Mouse (Mus musculus) cerebral cortex, adult 2 months (tissue): Measurements from ENCODE around the gene Rcan1.

Experiments used
- whole genome bisulfite sequencing: fragments of 180-500 bp; shearing (Covaris S2); methylation state at CpG from one replicate; pipeline ENCODE4 v1.1.7; 2018; 5-methylcytosine and 5-hydroxymethylcytosine counted together

The Rcan1 gene

DNA sequence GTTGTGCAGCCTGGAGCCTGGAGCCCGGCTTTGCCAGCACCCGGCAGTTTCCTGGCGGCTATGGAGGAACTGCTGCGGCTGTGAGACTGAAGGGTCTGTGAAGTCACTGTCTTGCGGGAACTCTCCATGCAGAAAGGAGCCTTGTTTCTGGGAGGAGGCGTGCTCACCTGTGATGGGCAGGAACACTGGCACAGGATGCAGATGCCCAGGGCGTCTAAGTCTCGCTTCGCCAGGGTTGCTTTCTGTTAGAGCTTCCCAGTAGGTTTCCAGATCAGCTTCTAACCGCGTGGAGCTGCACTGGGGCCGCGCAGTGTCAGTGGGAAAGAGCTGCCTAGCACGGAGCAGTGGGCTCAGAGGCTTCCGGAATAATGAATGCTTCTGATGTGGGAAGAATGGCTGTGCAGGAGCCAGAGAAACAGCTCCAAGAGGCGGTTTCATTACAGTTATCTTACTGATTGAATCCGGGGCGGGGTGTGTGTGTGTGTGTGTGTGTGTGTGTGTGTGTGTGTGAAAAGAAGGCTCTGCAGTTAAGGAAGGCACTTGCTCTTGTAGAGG is 35.2 kb downstream of the Rcan1 start:
- 43% methylated on average over 18 of the region's 18 CpGs for WGBS

DNA sequence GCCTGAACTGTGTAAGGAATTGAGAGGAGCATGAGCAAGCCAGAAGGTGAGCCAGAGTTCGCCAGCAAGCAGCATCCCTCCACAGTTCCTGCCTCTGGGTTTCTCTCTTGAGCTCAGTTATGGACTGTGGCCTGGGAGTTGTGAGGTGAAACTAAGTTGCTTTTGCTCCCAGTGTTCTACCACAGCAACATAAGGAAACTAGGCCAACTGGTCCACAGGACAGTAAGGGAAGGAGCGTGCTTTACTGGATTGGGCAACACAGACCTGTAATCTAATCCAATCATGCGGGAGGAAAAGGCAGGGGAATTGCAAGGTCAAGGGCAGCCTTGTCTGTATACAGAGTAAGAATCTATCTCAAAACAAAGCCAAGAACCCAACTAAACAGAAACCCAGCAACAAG is 37.5 kb downstream of the Rcan1 start:
- 98% methylated on average over 3 of the region's 3 CpGs for WGBS

DNA sequence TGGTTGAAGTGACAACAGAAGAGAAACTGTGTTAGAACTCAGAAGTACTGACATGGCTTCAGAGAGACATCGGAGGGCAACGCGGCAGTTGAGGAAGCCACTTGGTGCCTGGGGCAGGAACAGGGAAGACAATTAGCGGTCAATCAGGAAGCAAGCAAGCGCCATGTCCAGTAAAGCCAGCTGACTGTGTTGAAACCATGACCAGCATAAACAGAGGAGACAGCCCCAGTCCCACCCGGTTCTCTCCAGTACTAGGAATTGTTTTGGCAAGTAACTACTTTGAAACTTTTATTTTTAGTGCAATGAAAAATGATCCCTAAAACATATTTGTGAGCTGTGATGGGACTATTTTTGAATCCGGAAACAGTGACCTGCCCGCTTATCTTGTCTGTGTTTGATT is 39.9 kb downstream of the Rcan1 start:
- WGBS = 85% methylated on average over 8 of the region's 8 CpGs

DNA sequence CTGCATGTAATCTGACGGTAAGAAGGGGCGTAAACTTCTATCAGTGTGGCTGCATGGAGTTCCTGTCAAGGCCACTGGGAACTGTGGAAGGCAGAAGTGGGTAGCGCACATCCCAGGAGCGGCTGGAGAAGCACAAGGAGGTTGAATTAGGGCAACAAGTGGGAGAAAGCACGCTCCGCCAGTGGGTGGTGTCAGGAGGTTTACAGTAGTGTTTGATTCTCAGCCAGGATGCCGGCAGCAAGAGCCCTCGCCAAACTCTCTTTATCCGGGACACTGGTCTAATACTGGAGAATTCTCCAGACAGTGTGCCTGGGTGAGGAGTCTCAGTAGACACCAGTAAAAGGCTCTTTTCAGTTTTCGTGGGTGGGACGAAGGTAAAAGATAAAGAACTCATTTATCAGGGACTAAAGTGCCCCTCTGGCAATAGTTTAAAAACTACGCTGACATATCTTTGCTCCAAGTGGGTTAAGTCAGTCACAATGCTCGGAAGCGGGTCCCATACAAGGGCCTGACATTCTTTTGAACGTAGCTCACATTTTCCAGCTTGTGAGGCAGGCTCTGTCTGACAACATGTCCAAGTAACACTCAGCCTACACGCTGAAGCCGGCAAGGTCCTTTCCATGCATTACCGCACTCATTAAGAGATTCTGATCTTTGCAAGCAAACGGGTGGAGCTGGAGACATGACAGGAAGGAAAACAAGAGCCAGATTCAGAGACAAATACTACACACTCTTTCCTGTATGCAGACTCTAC is 42.3 kb downstream of the Rcan1 start:
- 22% methylated on average over 19 of the region's 19 CpGs for WGBS

DNA sequence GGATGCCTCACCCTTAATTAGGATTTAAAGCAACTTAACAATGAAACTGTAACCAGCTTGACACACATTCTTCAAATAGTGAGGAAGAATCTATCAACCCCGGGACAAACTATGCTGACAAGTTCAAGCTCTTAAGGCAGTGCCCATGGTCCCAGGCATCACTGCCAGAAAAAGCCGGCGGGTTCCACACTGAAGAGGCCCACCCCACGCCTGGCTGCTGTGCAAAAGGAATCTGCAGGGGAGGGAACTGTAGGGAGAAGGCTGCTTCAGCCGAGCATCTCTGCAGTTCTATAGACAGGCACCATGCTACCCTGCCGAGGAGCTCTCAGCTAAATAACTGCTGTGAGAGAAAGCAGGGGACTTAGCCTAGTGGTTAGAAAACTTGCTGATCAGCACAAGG is 44.0 kb downstream of the Rcan1 start:
- 62% methylated on average over 6 of the region's 6 CpGs for WGBS

- 71% methylated on average over 11 of the region's 11 CpGs for WGBS
Measured at GRCm38 (mm10) chr16:92425875-92426274, 44.8 kb downstream of the Rcan1 start.

GRCm38 (mm10) chr16:92423363-92423762 is 47.3 kb downstream of the Rcan1 start:
- 36% methylated on average over 10 of the region's 10 CpGs for WGBS

- WGBS = 96% methylated on average over 13 of the region's 13 CpGs
Measured at GRCm38 (mm10) chr16:92422435-92423362, 48.0 kb downstream of the Rcan1 start.

- WGBS = 49% methylated on average over 13 of the region's 13 CpGs
Measured at GRCm38 (mm10) chr16:92421147-92421934, 49.3 kb downstream of the Rcan1 start.

DNA sequence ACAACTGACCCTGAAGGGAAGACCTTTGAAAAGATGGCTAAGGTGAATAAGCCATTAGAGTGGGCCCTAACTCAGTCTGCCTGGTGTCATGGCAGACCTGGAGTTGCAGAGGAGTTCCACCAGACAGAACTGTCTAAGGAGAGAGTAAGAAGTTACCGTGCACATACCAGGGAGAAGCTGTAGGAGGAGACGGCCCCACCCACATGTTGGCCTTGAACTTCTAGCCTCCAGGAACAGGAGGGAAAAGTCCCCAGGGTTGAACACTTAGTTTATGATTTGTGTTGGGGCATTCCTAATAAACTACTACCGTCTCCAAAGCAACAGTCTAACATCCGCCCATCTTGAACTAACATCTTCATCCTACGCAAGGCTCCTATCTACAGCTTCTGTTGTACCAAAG is 50.0 kb downstream of the Rcan1 start:
- 87% methylated on average over 5 of the region's 5 CpGs for WGBS

- 97% methylated on average over 12 of the region's 12 CpGs for WGBS
Measured at GRCm38 (mm10) chr16:92419099-92419498, 51.6 kb downstream of the Rcan1 start.

DNA sequence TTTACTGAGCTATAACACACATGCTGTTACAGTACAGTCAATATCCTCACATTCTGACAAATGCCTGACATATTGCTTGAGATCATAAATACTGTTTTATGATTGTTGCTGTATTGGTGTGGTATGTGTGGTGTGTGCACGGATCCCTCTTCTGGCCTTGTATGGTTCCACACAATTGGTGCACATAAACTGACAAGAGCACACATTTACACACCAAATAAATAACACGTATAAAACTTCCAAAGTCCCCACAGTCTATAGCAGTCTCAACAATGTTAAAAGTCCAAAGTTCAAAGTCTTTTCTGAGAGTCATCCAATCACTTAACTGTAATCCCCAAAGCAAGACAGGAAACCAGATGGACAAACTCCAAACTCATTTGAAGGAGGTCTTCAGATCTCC is 53.4 kb downstream of the Rcan1 start:
- 94% methylated on average over 2 of the region's 2 CpGs for WGBS

DNA sequence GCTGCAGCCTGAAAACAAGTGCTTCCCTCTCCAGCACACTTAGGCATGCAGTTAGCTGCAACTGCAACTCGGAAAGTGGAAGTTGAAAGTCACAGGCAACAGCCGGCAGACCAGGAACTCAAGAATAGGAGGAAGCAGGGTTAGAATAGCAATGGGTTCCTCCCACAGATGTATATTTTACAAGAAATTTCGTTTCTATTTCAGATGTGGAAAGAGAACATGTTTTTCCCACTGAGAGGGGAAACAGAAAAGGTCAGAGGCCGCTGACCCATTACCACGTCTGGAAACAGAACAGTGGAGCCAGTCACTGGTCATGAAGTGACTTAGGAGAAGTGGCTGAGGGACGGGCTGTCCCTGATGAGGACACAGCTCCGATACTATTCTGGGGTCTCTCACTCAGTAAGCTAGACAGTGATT is 55.0 kb downstream of the Rcan1 start:
- 48% methylated on average over 7 of the region's 7 CpGs for WGBS

DNA sequence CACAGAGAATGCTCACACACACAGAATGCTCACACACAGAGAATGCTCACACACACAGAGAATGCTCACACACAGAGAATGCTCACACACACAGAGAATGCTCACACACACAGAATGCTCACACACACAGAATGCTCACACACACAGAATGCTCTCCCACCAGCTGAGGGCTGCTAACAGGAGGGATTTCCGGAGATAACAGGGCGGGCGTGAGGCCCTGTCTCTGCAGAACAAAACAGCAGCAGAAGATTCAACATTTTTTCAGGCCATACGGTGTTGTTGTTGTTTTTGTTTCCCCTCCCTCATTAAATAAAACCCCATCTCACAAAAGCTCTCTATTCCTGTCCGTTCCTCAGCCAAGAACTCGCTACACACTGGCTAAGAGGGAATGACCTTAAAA is 55.6 kb downstream of the Rcan1 start:
- 61% methylated on average over 6 of the region's 6 CpGs for WGBS

DNA sequence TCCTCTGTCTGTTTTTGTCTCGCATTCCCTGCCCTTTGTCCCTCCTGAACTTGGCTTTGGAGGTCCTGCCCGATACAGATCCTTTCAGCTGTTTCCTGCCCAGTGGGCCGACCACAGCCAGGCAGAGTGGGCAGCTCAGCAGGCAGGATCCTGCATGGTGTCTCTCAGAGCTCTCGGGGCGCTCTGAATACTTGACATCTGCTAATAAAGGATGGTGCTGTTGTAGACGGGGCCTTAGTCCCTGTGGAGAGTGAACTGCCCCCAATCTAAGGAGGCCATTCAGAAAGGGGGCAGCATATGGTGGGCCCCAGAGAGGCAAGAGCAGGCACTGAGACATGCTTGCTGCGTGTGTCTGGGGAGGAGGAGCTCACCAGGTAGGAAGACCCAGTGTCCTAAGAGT is 57.8 kb downstream of the Rcan1 start:
- WGBS = 55% methylated on average over 7 of the region's 7 CpGs

DNA sequence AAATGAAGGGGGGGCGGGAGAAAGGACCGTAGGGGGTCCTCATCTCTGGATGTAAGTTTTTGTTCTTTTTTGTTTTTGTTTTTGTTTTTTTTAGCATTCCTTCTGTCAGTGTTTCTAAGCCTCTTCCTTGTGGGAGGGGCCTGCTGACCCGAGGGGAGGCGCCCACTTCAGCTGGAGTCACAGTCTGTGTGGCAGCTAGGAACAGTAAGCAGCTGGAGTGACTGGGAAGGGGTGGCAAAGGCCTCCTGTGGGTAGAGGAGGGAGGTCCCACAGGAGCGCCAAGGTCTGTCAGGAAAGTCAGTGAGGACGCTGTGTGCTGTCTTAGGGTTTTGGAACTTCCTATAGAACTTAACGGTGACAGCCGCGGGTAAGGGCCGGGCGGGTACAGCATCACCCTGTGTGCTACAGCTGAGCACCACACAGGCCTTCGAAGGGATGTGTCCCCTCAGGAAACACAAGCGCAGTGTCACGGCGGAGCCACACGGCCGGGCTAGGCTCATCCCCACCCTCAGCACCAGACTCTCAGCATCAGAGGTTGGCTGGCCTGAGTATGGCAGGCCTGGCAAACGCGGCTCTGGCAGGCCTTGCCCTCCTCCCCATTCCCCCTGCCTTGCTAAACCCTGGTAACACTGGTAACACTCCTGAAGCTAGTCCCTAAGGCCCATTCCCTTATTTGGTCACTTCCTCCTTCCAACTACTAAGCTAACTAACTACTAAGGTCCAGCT is 58.5 kb downstream of the Rcan1 start:
- WGBS = 72% methylated on average over 19 of the region's 19 CpGs

DNA sequence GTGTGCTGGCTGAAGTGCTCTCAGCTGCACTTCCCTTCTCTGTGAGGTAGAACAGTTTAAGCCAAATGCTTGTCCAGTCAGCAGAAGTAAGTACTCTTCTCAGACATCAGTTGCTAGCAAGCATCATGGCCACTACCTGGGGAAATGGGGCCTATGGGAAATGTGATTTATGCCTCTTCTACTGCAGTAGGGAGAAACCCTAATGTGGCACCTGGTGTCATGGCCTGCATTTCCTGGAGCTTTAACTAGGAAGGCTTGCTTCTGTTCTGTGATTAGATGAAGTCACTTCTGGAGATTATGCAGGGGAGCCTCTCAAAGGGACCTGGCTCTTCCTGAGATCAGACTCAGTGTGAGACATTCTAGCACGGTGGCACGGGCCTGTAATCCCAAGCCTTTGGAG is 60.3 kb downstream of the Rcan1 start:
- 83% methylated on average over 2 of the region's 2 CpGs for WGBS

DNA sequence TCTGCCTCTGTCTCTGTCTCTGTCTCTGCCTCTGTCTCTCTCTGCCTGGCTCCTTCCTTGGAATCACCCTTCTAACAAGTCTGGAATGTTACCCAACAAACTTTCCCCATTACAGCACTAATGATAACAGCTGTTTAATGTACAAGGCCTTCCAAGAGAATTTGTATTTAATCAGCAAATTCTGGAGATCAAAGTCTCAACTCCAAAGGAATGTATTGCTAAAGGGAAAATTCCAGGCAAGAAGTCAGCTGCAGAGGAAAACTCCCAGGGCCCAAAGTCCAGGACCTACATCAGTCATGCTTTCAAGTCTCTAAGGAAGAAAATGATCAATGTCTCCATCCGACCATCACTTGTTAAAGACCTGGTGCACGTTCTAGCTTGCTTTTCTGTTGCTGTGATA is 62.8 kb downstream of the Rcan1 start:
- WGBS = 82% methylated on average over 2 of the region's 2 CpGs

GRCm38 (mm10) chr16:92404141-92404540 is 66.5 kb downstream of the Rcan1 start:
- 95% methylated on average over 2 of the region's 2 CpGs for WGBS

DNA sequence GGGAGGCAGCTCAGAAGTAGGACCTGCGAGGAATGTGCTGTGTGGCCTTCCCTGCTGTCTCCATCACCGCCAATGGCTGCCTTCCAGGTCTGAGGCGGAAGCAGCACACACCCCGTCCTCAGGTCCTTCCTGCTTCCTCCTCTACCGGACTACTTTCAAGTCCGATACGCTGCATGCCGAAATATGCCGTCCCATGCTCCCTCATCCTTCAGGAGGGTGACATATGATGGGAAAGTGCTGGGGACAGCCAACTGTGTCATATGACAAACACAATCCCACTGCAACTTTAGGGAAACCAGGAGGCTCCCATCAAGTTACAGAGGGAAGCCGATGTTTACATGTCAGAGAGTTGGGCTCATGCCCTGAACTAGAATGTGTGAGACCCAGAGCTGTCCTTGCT is 67.6 kb downstream of the Rcan1 start:
- 64% methylated on average over 10 of the region's 10 CpGs for WGBS

GRCm38 (mm10) chr16:92402216-92402615 is 68.5 kb downstream of the Rcan1 start:
- WGBS = 54% methylated on average over 8 of the region's 8 CpGs
